Mouse (Mus musculus): ENCODE measurements at regions not wholly inside any gene's neighbourhood (a gene's known extent, or its start where the extent isn't known, plus 50 kb on each side); places are given as distances from the start of the nearest gene placed in this dataset.

DNA sequence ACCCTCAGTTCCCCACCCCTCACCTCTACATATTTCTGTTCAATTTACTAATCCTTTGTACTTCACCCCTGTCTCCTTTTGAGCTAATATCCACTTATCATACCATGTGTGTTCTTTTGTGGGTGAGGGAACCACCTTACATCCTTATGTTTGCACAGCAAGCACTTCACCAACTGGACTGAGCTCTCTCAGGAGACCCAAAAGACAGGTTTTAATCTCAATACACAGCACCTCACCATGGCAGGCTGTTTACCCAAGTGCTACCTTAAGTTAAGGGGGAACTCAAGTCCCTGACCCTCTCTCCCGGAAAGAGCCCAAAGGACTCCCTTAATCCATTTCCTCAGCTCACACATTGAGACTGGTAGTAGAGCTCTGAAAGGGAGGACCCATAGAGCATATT, 62.3 kb upstream of the Agr3 start:
- TF ChIP-seq CTCF (IDR thresholded peaks at IDR 0.05; ENCODE audit: low read depth) (no peak), EP300 (IDR thresholded peaks at IDR 0.05; ENCODE audit: low read depth) (no peak)

Measured in heart, postnatal 0 days (tissue).